Mouse (Mus musculus): Measurements from ENCODE around the gene Tram2. TPM values are rescaled to one million over a fixed set of nuclear protein-coding genes. Genes with fewer than 3 reads are reported as not detected.

Gene Tram2
- total and polyA plus RNA-seq, 3 experiments = 0.51 to 3.2 (median 0.76) TPM

GRCm38 (mm10) chr1:21078481-21079214, 381 bp downstream of the Tram2 start:
- no peak for TF ChIP-seq GATA2 (IDR thresholded peaks at IDR 0.05; ENCODE audit: borderline replicate concordance, low read depth, low read length)
- peaks cover 33% of the 10 kb centered on the region for H3K4me1 ChIP-seq (ENCODE audit: insufficient read depth, low read depth, low read length)
- H3K36me3 ChIP-seq (replicated peaks) = no peaks in the 10 kb centered on the region
- no peaks in the 10 kb centered on the region for H3K9me3 ChIP-seq (replicated peaks)
- H3K27me3 ChIP-seq (ENCODE audit: insufficient read depth, low read length) = peaks cover 29% of the 10 kb centered on the region
- ATAC-seq (ENCODE audit: extremely low read depth, insufficient number of reproducible peaks, low FRiP score, poor library complexity, severe bottlenecking) (0 out of 2 replicates have a peak, but pooled peaks have one; percentile 2), DNase-seq (ENCODE audit: low spot score) (no peak)
- peak overlapping the region; percentile 77 for H3K4me3 ChIP-seq (ENCODE audit: low read depth, low read length)

- Histone ChIP-seq H3K4me3 (ENCODE audit: low read depth, low read length) (no peak overlapping the region), H3K9me3 (replicated peaks) (no peaks in the 10 kb centered on the region), H3K4me1 (ENCODE audit: insufficient read depth, low read depth, low read length) (peaks cover 30% of the 10 kb centered on the region), H3K27me3 (ENCODE audit: insufficient read depth, low read length) (peaks cover 23% of the 10 kb centered on the region), H3K36me3 (replicated peaks) (no peaks in the 10 kb centered on the region)
- TF ChIP-seq CTCF (IDR thresholded peaks at IDR 0.05; ENCODE audit: low read depth, low read length) (no peak), POLR2AphosphoS5 (IDR thresholded peaks at IDR 0.05; ENCODE audit: insufficient replicate concordance, low read depth, low read length) (no peak)
- DNase-seq (ENCODE audit: low spot score) (no peak), ATAC-seq (ENCODE audit: extremely low read depth, insufficient number of reproducible peaks, low FRiP score, poor library complexity, severe bottlenecking) (no peak)
Observed at GRCm38 (mm10) chr1:21077619-21078018, 1.4 kb downstream of the Tram2 start.

GRCm38 (mm10) chr1:21077191-21077590, 1.8 kb downstream of the Tram2 start:
- no peak for ATAC-seq (ENCODE audit: extremely low read depth, insufficient number of reproducible peaks, low FRiP score, poor library complexity, severe bottlenecking)
- Histone ChIP-seq H3K4me1 (ENCODE audit: insufficient read depth, low read depth, low read length) (peaks cover 30% of the 10 kb centered on the region), H3K27me3 (ENCODE audit: insufficient read depth, low read length) (peaks cover 23% of the 10 kb centered on the region), H3K36me3 (replicated peaks) (no peaks in the 10 kb centered on the region), H3K4me3 (ENCODE audit: low read depth, low read length) (no peak overlapping the region), H3K9me3 (replicated peaks) (no peaks in the 10 kb centered on the region)
- TF ChIP-seq POLR2AphosphoS5 (IDR thresholded peaks at IDR 0.05; ENCODE audit: insufficient replicate concordance, low read depth, low read length) (no peak), GATA1 (IDR thresholded peaks at IDR 0.05; ENCODE audit: borderline replicate concordance, low read length) (no peak), CTCF (IDR thresholded peaks at IDR 0.05; ENCODE audit: low read depth, low read length) (no peak), TAL1 (conservative IDR thresholded peaks at IDR 0.05; ENCODE audit: low read depth, low read length) (no peak), GATA2 (IDR thresholded peaks at IDR 0.05; ENCODE audit: borderline replicate concordance, low read depth, low read length) (no peak)
- no peak for DNase-seq (ENCODE audit: low spot score)

- Histone ChIP-seq H3K4me3 (ENCODE audit: low read depth, low read length) (no peak overlapping the region), H3K9me3 (replicated peaks) (no peaks in the 10 kb centered on the region), H3K27me3 (ENCODE audit: insufficient read depth, low read length) (peaks cover 23% of the 10 kb centered on the region), H3K4me1 (ENCODE audit: insufficient read depth, low read depth, low read length) (peaks cover 27% of the 10 kb centered on the region), H3K36me3 (replicated peaks) (no peaks in the 10 kb centered on the region)
- DNase-seq (ENCODE audit: low spot score) = no peak
- no peak for TF ChIP-seq GATA2 (IDR thresholded peaks at IDR 0.05; ENCODE audit: borderline replicate concordance, low read depth, low read length)
- TF ChIP-seq CTCF (IDR thresholded peaks at IDR 0.05; ENCODE audit: low read depth, low read length) = no peak
- TF ChIP-seq POLR2AphosphoS5 (IDR thresholded peaks at IDR 0.05; ENCODE audit: insufficient replicate concordance, low read depth, low read length) = no peak
- no peak for TF ChIP-seq GATA1 (IDR thresholded peaks at IDR 0.05; ENCODE audit: borderline replicate concordance, low read length)
- no peak for TF ChIP-seq TAL1 (conservative IDR thresholded peaks at IDR 0.05; ENCODE audit: low read depth, low read length)
- no peak for ATAC-seq (ENCODE audit: extremely low read depth, insufficient number of reproducible peaks, low FRiP score, poor library complexity, severe bottlenecking)
Observed at GRCm38 (mm10) chr1:21075986-21076495, 3.0 kb downstream of the Tram2 start.

- Histone ChIP-seq H3K36me3 (replicated peaks) (no peaks in the 10 kb centered on the region), H3K9me3 (replicated peaks) (no peaks in the 10 kb centered on the region), H3K4me1 (ENCODE audit: insufficient read depth, low read depth, low read length) (peaks cover 18% of the 10 kb centered on the region), H3K4me3 (ENCODE audit: low read depth, low read length) (no peak overlapping the region), H3K27me3 (ENCODE audit: insufficient read depth, low read length) (peaks cover 23% of the 10 kb centered on the region)
- TF ChIP-seq POLR2AphosphoS5 (IDR thresholded peaks at IDR 0.05; ENCODE audit: insufficient replicate concordance, low read depth, low read length) = no peak
- no peak for TF ChIP-seq CTCF (IDR thresholded peaks at IDR 0.05; ENCODE audit: low read depth, low read length)
- TF ChIP-seq TAL1 (conservative IDR thresholded peaks at IDR 0.05; ENCODE audit: low read depth, low read length) = no peak
- TF ChIP-seq GATA2 (IDR thresholded peaks at IDR 0.05; ENCODE audit: borderline replicate concordance, low read depth, low read length) = no peak
- TF ChIP-seq GATA1 (IDR thresholded peaks at IDR 0.05; ENCODE audit: borderline replicate concordance, low read length) = no peak
- DNase-seq (ENCODE audit: low spot score) = no peak
- ATAC-seq (ENCODE audit: extremely low read depth, insufficient number of reproducible peaks, low FRiP score, poor library complexity, severe bottlenecking) = no peak
Observed at GRCm38 (mm10) chr1:21074231-21074630, 4.8 kb downstream of the Tram2 start.

GRCm38 (mm10) chr1:21072875-21073444, 6.1 kb downstream of the Tram2 start:
- H3K4me3 ChIP-seq (ENCODE audit: low read depth, low read length) = no peak overlapping the region
- DNase-seq (ENCODE audit: low spot score) (no peak), ATAC-seq (ENCODE audit: extremely low read depth, insufficient number of reproducible peaks, low FRiP score, poor library complexity, severe bottlenecking) (no peak)
- TF ChIP-seq GATA1 (IDR thresholded peaks at IDR 0.05; ENCODE audit: borderline replicate concordance, low read length) (no peak), TAL1 (conservative IDR thresholded peaks at IDR 0.05; ENCODE audit: low read depth, low read length) (no peak), GATA2 (IDR thresholded peaks at IDR 0.05; ENCODE audit: borderline replicate concordance, low read depth, low read length) (no peak), CTCF (IDR thresholded peaks at IDR 0.05; ENCODE audit: low read depth, low read length) (no peak), POLR2AphosphoS5 (IDR thresholded peaks at IDR 0.05; ENCODE audit: insufficient replicate concordance, low read depth, low read length) (no peak)
- H3K27me3 ChIP-seq (ENCODE audit: insufficient read depth, low read length) = peaks cover 15% of the 10 kb centered on the region
- no peaks in the 10 kb centered on the region for H3K36me3 ChIP-seq (replicated peaks)
- peaks cover 7% of the 10 kb centered on the region for H3K4me1 ChIP-seq (ENCODE audit: insufficient read depth, low read depth, low read length)
- no peaks in the 10 kb centered on the region for H3K9me3 ChIP-seq (replicated peaks)

Data from G1E (cell line).